Mouse (Mus musculus): ENCODE measurements around the gene Cdc34. TPM values are rescaled to one million over a fixed set of nuclear protein-coding genes. Genes with fewer than 3 reads are reported as not detected.
"Not testable (repeated sequence)": the region's sequence is repeated elsewhere in the genome, so short reads cannot be mapped to it uniquely, and the experiment has no call there.

The Cdc34 gene
- total and polyA plus RNA-seq, 3 experiments = 87.7 to 174 (median 122) TPM

- DNase-seq = peak; percentile 81
Observed at GRCm38 (mm10) chr10:79695231-79696128, 13.5 kb downstream of the Cdc34 start.

GRCm38 (mm10) chr10:79696129-79696651 is 14.2 kb downstream of the Cdc34 start:
- DNase-seq = no peak

- DNase-seq = no peak
Observed at GRCm38 (mm10) chr10:79697916-79698315, 15.9 kb downstream of the Cdc34 start.

GRCm38 (mm10) chr10:79698459-79698858 is 16.5 kb downstream of the Cdc34 start:
- DNase-seq = no peak

GRCm38 (mm10) chr10:79700676-79701075 is 18.7 kb downstream of the Cdc34 start:
- DNase-seq = no peak

- DNase-seq = no peak
Observed at GRCm38 (mm10) chr10:79701443-79702129, 19.6 kb downstream of the Cdc34 start.

- DNase-seq = not testable (repeated sequence)
Observed at GRCm38 (mm10) chr10:79702970-79703369, 21.0 kb downstream of the Cdc34 start.

- no peak for DNase-seq
Observed at GRCm38 (mm10) chr10:79703541-79703940, 21.5 kb downstream of the Cdc34 start.

GRCm38 (mm10) chr10:79704065-79704969 is 22.3 kb downstream of the Cdc34 start, which contains the start of gene Bsg:
Bsg (plus strand) TSS chr10:79704491.
- peak; percentile 99 for DNase-seq

- no peak for DNase-seq
Observed at GRCm38 (mm10) chr10:79704970-79705360, 23.0 kb downstream of the Cdc34 start.

- no peak for DNase-seq
Observed at GRCm38 (mm10) chr10:79705951-79706350, 24.0 kb downstream of the Cdc34 start.

GRCm38 (mm10) chr10:79706406-79707094 is 24.6 kb downstream of the Cdc34 start:
- no peak for DNase-seq

- no peak for DNase-seq
Observed at GRCm38 (mm10) chr10:79707162-79707561, 25.2 kb downstream of the Cdc34 start.

GRCm38 (mm10) chr10:79707759-79708158 is 25.8 kb downstream of the Cdc34 start:
- no peak for DNase-seq

- DNase-seq = no peak
Observed at GRCm38 (mm10) chr10:79708668-79709067, 26.7 kb downstream of the Cdc34 start.

GRCm38 (mm10) chr10:79709307-79709706 is 27.3 kb downstream of the Cdc34 start:
- no peak for DNase-seq

GRCm38 (mm10) chr10:79712029-79712428 is 30.0 kb downstream of the Cdc34 start:
- DNase-seq = no peak

- peak; percentile 78 for DNase-seq
Observed at GRCm38 (mm10) chr10:79712499-79713126, 30.6 kb downstream of the Cdc34 start.

- DNase-seq = no peak
Observed at GRCm38 (mm10) chr10:79713163-79713562, 31.2 kb downstream of the Cdc34 start.

GRCm38 (mm10) chr10:79714996-79715395 is 33.0 kb downstream of the Cdc34 start:
- DNase-seq = no peak
